Mouse (Mus musculus) lung, adult 2 months (tissue): Measurements from ENCODE around the gene Tmem203. TPM values are rescaled to one million over a fixed set of nuclear protein-coding genes. Genes with fewer than 3 reads are reported as not detected.

Experiments
- DNase-seq: peaks from one replicate; pipeline ENCODE4 v3.0.0; 2022
- H3K4me1 ChIP-seq: fragments of 200-500 bp; 2 replicates; pipeline ENCODE4 v1.6.1; 2011; ENCODE audit warnings: low read length; ENCODE audit not compliant: control insufficient read depth, insufficient read depth
- H3K4me3 ChIP-seq: fragments of 200-500 bp; replicated peaks from 2 replicates; pipeline ENCODE3; 2011; ENCODE audit warnings: low read depth, mild to moderate bottlenecking, control low read depth, low read length; ENCODE audit errors: extremely low read depth
- CTCF ChIP-seq: fragments of 200-500 bp; IDR thresholded peaks from 2 replicates; pipeline ENCODE4 v1.5.1; 2011; ENCODE audit warnings: mild to moderate bottlenecking, low read length, control low read depth; ENCODE audit not compliant: insufficient read depth
- POLR2A ChIP-seq: fragments of 200-500 bp; IDR thresholded peaks from 2 replicates; pipeline ENCODE4 v1.6.1; 2011; ENCODE audit warnings: low read depth, mild to moderate bottlenecking, control low read depth, low read length, borderline replicate concordance; ENCODE audit errors: extremely low read depth
- WGBS: fragments of 180-500 bp; shearing (Covaris S2); methylation state at CpG from one replicate; pipeline ENCODE4 v1.1.7; 2018; 5-methylcytosine and 5-hydroxymethylcytosine counted together
- polyA plus RNA-seq: library from polyadenylated mRNA; depleted of rRNA; stranded (reverse); fragments of >200 nt; gene quantifications from 2 replicates; pipeline ENCODE4 v1.2.3, GENCODE M21; 2012

The Tmem203 gene
- polyA plus RNA-seq, 1 experiment: 53.5 TPM

DNA sequence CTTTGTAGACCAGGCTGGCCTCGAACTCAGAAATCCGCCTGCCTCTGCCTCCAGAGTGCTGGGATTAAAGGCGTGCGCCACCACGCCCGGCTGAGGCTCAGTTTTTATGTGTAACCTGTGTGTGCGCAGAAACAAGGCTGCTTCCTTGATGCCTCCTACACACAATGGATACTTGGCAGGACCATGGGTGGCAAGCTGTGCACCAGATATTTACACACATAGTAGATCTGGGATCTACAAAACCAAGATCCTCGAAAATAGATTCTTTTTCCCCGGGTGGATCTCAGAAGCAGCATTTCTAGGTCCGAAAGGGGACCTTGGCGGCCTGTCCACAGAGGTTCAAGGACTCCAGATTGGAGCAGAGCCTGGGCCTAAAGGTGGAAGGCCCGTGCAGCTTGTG lies 6.6 kb downstream of the Tmem203 start:
- no peak for DNase-seq
- H3K4me1 ChIP-seq: peaks cover 10% of the 10 kb centered on the region
- peak overlapping the region; percentile 55 for H3K4me3 ChIP-seq
- WGBS: 45% methylated on average over 12 of the region's 12 CpGs
- no peak for TF ChIP-seq POLR2A
- no peak for TF ChIP-seq CTCF

DNA sequence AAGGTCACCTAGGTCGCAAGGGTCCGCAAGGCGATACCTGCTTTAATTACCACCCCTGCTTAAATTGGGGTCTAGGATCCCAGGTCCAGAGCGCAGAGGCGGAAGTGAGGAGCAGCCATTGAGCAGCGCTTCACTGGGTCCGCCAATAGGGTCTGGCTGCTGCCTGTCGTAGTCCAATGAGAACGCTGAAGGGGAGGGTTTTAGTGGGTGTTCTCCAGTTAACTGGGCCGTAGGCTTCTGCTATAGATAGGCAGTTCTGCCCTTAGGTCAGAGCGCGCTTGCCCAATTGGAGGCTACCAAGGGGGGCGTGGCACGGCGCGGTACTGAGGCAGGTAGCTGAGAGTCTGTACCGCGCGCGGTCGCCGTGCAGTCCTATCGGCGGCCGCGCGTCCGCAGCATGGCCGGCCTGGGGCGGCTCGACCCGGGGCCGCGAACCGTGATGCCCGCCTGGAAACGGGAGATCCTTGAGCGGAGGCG lies 7.1 kb downstream of the Tmem203 start, which contains the start of gene Tprn:
Gene Tprn (plus strand): TSS at position 328 of the 477 bp plus-strand sequence.
- peaks cover 10% of the 10 kb centered on the region for H3K4me1 ChIP-seq
- TF ChIP-seq CTCF (no peak), POLR2A (peak; percentile 28; the same call in 1 of the 2 replicates)
- H3K4me3 ChIP-seq: peak within 1 kb of the TSS; percentile 66
- under 1% methylated on average over 39 of the region's 39 CpGs for WGBS
- peak; percentile 89 for DNase-seq

DNA sequence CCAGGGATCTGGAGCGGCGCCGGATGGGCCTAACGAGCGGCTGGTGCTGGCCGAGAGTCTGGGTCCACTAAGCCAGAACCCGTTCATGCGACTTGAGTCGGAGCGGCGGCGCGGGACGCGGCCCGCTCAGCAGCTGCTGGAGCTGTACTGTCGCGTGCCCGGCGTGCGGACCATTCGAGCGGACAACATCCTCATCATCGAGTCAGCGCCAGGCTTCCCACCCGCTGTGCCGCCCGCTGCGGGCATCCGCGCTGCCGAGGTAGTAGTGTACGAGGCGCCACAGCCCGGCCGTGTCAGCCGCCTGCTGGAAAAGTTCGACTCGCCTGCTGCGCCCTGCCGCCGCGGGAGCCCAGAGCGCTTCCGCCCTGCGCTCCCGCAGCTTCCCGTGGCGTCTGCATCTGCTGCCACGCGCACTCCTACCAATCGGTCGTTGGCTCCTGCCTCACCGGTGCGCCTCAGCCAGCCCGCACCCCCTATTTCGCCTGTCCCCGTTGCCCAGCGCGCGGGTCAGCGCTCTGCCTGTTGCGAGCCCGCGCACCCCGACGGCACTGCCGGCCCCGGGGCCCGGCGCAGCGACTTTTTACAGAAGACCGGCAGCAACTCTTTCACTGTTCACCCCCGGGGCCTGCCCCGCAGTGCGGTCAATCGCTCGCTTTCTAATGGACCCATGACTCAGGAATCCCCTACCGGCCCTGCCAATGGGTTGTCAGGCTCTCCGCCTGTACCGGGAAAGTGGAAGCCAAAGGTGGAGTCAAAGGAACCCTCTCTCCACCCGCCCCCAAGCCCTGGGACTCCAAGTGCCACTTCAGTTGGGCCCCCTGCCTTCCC lies 7.8 kb downstream of the Tmem203 start:
- H3K4me1 ChIP-seq: peaks cover 10% of the 10 kb centered on the region
- TF ChIP-seq POLR2A (no peak), CTCF (no peak)
- H3K4me3 ChIP-seq: peak overlapping the region; percentile 66
- no peak for DNase-seq
- 1% methylated on average over 81 of the region's 82 CpGs for WGBS

DNA sequence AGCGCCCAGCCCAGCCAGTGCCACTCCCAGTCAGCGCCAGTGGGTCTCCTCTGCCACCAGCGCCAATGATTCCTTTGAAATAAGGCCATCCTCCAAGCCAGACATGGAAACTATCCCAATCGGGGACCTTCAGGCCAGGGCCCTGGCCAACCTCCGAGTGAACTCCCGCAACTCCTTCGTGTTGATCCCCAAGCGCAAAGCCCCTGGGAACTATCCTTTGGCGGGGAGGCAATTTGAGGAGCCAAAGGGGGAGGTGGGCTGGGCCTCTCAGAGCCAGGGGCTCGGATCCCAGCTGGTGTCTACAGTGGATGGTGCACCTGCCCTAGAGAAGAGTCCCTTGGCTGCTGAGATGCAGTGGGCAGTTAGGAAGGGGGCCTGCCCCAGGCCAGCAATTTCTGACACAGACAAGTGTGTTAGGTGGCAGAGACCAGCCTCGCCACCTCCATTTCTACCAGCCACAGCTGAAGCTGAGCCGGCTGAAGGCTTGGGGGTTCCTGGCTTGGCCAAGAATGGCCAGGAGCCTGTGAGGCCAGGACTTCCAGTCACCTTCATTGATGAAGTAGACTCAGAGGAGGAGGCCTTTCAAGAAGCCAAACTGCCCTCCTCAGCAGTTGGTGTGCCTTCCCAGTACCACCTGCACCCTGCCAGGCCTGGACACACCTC lies 8.5 kb downstream of the Tmem203 start:
- Histone ChIP-seq H3K4me1 (peaks cover 10% of the 10 kb centered on the region), H3K4me3 (peak overlapping the region; percentile 66)
- TF ChIP-seq CTCF: no peak
- TF ChIP-seq POLR2A: no peak
- WGBS: 38% methylated on average over 12 of the region's 12 CpGs
- no peak for DNase-seq

DNA sequence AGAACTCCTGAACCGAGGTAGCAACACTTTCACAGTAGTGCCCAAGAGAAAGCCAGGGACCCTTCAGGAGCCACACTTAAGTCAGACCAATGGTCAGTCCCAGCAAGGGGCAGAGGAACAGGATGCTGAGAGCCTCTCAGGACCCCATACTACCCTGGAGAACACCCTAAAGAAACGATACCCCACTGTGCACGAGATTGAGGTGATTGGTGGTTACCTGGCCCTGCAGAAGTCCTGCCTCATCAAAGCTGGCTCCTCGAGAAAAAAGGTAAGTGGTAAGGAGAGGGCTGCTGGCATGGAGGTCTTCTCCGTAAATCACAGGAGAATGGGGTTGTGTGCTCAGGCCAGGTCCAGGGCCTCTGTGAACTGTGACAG lies 9.0 kb downstream of the Tmem203 start:
- H3K4me3 ChIP-seq: no peak overlapping the region
- DNase-seq: no peak

DNA sequence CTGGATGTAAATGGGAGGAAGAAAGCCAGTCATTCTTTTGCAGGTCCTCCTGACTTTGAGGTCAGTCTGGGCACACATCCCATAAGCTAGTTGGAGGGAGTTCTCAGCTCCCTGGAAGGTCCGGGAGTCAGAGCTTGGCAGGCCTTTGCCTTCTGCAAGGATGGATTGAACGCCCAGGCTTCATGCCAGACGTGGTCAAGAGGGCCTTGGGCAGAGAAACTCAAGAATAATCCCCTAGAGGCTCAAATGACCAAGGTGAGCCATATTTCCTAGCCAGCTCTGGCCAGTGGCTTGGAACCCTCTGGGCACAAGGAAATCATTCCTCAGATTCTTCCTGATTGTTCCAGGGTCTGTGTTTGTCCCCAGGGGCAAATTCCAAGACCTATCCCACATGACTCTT lies 9.6 kb downstream of the Tmem203 start:
- Histone ChIP-seq H3K4me3 (no peak overlapping the region), H3K4me1 (peaks cover 10% of the 10 kb centered on the region)
- TF ChIP-seq CTCF (no peak), POLR2A (no peak)
- 44% methylated on average over 3 of the region's 3 CpGs for WGBS
- no peak for DNase-seq

More for the DNA sequence above, 9.0 kb downstream of the Tmem203 start:
- no peak for TF ChIP-seq POLR2A
- no peak for TF ChIP-seq CTCF
- peaks cover 10% of the 10 kb centered on the region for H3K4me1 ChIP-seq
- WGBS: 71% methylated on average over 5 of the region's 5 CpGs

DNA sequence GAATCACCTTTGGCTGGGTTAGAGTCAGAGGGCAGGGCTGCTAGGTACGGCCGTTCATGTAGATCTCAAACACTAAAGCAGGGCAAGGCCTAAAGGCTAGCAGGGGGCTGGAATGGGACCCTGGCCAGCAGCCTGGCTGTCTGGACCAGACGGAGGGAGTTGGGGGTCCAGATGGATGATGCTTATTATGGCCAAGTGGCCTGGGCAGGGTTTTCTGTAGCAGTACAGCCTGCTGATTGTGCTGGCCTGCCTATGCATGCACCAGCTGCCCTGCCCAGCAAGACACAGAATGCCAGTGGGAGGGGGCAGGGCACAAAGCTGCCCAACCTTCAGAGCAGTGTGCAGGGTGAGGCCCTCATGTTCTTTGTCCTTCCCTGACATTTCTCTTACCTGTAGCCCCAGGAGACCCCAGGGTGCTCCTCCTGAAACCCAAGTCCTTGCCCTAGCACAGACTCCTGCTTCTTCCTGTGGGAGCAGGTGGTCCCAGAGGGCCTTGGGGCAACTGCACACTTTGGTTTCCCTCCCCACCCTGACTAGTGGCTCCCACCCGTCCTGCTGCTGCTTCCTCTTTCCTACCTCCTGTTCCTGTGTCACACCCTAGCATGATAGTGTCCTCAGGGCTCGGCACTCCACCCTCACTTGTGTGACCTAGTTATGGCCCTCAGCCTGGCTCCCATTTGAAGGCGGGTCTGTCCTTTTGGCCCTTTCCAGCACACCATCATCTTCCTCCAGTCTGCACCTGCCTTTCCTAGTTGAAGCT lies 10.8 kb downstream of the Tmem203 start:
- 51% methylated on average over 6 of the region's 6 CpGs for WGBS
- no peak for DNase-seq
- peaks cover 10% of the 10 kb centered on the region for H3K4me1 ChIP-seq

DNA sequence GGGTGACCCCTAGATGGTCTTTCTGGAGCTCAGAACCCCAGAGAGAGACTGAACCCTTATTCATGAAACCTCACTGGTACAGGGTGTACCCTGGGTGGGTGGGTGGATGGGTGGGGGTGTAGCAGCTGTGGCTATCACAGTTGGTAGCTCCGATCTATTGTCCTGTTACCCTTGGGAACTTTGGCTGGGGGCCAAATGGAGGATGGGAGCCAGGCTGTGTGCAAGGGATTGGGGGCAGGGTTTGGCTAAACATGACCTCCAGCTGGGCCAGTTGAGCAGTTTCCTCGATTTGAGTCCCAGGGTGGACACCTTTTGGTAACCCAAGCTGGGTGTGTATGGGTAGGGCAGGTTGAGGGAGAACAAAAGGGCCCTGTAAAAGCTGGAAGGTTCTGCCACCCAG lies 11.5 kb downstream of the Tmem203 start:
- Histone ChIP-seq H3K4me3 (no peak overlapping the region), H3K4me1 (peaks cover 15% of the 10 kb centered on the region)
- 20% methylated on average over 2 of the region's 2 CpGs for WGBS
- no peak for TF ChIP-seq POLR2A
- no peak for DNase-seq

More for the DNA sequence above, 10.8 kb downstream of the Tmem203 start:
- H3K4me3 ChIP-seq: no peak overlapping the region
- TF ChIP-seq CTCF (no peak), POLR2A (no peak)

DNA sequence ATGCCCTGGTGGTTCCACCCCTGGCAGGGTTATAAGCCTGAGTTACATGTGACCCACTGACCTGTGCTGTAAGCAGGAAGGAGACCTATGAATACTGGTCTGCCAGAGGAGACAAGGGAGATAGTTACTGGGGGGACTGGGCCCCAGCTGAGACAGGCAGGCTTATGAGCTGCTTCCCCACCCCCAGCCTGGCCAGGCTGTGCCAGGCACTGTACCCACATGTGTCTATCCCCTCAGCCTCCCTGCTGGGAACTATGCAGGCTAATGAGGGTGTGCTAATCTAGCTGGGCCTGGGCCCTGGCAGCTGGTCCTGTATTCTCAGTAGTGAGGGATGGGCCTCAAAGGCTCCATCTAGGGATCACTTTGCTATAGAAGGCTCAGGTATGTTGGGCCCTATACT lies 12.0 kb downstream of the Tmem203 start:
- no peak for TF ChIP-seq POLR2A
- TF ChIP-seq CTCF: no peak
- Histone ChIP-seq H3K4me3 (no peak overlapping the region), H3K4me1 (peaks cover 15% of the 10 kb centered on the region)
- DNase-seq: no peak

DNA sequence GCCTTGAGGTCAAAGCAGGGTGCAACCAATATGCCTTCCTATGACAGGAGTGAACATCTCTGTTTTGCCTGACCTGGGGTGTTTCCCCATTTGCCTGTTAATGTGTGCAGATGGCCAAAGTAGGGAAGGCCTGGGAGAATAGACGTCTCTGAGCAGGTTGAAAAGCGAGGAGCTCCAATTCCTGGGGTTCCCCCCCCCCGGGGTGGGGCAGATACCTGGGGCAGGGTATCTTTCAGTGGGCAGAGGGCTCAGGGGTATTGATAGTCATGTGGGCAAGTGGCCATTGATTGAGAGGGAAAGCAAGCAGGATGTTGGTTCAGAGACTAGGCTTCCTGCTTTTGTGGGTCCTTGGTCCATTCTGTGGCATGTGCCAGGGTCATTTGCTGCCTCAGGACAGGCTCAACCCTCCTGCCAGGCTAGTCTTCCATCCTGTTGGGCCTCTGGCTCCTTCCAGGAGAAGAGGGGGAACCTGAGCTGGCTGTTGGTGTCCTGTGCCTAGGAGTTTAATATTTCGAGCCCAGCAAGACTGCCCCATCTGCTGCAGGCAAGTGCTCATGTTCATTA lies 12.6 kb downstream of the Tmem203 start:
- TF ChIP-seq POLR2A: no peak
- no peak for TF ChIP-seq CTCF
- no peak overlapping the region for H3K4me3 ChIP-seq
- WGBS: 78% methylated on average over 4 of the region's 4 CpGs
- H3K4me1 ChIP-seq: peaks cover 16% of the 10 kb centered on the region
- DNase-seq: no peak
